Mouse (Mus musculus) erythroid progenitor cell, adult 5-6 weeks (primary cell): ENCODE measurements around the gene Cgn. TPM values are rescaled to one million over a fixed set of nuclear protein-coding genes. Genes with fewer than 3 reads are reported as not detected.
"Not testable (repeated sequence)": the region's sequence is repeated elsewhere in the genome, so short reads cannot be mapped to it uniquely, and the experiment has no call there.

Experiments used
- ATAC-seq: replicated peaks from 2 replicates; pipeline ENCODE4 v1.8.0; 2016; ENCODE audit warnings: moderate number of reproducible peaks, mild to moderate bottlenecking, moderate TSS enrichment, inconsistent platforms; ENCODE audit not compliant: poor library complexity, low FRiP score, severe bottlenecking
- total RNA-seq, 2 experiments: library from RNA; stranded (forward) in 1 of 2; stranded (reverse) in 1 of 2; fragments of 150-400 nt in 1 of 2; fragments of 186-747, 209-891 nt in 1 of 2; gene quantifications; 2 replicates each; pipeline versions ENCODE4 v1.2.3 to v1.2.4; 2015 to 2017; ENCODE audit warnings: low replicate concordance in 2 of 2

Gene Cgn
- total RNA-seq, 2 experiments from 2014 or later, result not detected

DNA sequence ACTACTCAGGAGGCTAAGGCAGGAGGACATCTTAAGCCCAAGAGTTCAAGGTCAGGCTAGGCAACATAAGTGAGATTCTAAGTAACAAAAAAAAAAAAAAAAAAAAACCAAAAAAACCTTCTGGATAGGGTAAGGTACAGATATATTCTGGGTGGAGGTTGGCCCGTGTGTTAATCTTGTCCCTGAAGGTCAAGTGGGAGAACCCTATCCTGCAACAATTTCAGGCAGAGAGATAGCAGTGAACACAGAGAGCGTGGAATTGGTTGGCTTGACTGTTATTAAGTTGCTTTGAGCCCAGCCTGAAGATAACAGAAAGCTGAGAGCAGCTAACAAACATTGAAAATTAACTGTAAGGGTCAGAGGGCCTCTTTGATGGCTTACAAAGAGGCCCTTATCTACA is 7.4 kb upstream of the Cgn start:
- no peak for ATAC-seq

DNA sequence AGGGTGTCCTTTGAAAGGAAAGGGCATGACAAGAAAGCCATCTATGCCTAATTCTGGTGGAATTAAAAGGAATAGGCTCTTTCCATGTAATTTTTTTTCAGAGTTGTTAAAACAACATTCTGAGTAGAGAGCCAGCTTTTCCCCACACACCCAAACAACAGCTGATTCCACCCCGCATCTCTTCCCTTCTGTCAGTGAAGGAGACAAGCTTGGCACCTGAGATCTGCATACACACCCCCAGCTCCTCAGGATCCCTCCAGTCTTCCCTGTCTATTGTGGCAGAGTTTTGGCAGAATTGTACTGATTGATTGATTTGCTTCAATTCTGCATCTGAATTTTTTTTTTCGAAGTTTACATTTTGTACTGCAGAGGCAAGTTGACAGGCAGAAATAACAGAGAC is 6.0 kb upstream of the Cgn start:
- ATAC-seq, result no peak

- ATAC-seq, result no peak
Measured at GRCm38 (mm10) chr3:94789516-94789915, 3.2 kb upstream of the Cgn start.

DNA sequence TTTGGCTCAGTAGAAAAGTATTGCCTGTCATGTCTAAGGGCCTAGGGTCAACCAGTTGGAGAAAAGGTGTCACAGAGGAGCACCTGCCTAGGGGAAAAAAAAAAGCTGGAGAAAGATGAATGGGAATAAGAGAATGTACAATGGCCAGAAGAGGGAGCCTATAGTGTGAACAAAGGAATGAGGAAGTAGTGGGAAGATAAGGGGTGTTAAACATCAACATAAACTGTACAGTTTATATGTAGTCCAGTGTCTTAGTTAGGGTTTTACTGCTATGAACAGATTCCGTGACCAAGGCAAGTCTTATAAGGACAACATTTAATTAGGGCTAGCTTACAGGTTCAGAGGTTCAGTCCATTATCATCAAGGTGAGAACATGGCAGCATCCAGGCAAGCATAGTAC is 2.8 kb upstream of the Cgn start:
- ATAC-seq, result no peak

GRCm38 (mm10) chr3:94787122-94787780 is 959 bp upstream of the Cgn start:
- no peak for ATAC-seq

- peak; percentile 44; the same call in 1 of the 2 replicates for ATAC-seq
Measured at GRCm38 (mm10) chr3:94785958-94786357, 334 bp downstream of the Cgn start.

- ATAC-seq, result no peak
Measured at GRCm38 (mm10) chr3:94784171-94784701, 2.1 kb downstream of the Cgn start.

DNA sequence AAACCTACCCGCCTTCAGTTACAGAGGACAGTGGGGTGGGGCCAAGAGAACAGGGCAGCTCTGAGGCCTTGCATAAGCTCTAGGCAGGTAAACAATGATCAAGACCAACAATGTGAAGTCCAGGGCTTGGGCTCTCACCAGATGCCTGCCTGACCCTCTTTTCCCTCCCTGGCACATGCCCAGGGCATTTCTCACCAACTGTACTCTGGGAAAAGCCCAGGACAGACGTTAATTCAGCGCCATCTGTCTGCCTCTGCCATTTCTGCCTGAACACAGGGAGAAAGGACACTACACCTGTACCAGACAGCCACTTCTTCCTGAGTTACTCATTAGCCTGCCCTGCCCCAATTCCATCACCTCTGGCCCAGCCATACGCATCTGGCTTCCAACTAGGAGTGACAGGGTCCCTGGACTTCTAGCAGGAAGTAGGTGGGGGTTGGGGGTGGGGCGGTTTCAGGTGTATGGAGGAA is 2.8 kb downstream of the Cgn start:
- ATAC-seq, result no peak

DNA sequence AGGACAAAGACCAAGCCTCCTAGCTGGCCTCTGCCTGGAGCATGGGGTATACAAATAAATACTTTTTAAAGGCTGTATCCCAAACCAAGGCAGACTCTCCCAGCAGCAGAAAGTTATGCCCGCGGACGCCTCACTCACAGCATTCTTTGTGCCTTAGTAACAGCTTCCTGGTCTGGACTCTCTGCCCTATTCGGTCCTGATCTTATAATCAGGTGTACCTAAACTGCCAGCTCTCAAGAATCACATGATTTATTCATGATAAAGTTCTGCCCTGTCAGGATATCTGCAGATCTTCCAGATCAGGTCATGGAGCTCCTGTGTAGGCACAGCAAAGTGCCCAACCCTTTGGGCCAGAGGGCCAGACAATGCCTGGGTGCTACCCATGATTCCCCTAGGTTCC is 3.4 kb downstream of the Cgn start:
- no peak for ATAC-seq

GRCm38 (mm10) chr3:94781356-94781755 is 4.9 kb downstream of the Cgn start:
- no peak for ATAC-seq

DNA sequence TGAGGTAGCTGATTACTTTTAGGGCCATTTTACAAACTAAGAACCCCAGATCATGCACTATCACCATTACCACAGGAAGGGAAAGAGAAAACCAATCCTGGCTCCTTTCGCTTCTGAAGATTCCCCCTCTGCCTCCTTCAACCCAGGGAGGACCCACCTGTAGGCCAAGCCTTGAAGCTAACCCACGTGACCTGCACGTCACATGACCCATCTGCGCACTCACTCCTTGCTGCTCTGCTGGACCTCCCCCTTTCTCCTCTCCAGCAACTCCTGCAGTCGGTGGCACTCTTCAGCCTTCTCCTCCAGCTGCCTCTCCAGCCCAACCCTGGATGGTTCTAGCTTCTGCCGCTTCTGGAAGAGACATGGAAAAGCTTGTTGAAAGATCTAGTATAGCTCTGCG is 10.4 kb downstream of the Cgn start:
- ATAC-seq, result no peak

GRCm38 (mm10) chr3:94774039-94774438 is 12.3 kb downstream of the Cgn start:
- no peak for ATAC-seq

DNA sequence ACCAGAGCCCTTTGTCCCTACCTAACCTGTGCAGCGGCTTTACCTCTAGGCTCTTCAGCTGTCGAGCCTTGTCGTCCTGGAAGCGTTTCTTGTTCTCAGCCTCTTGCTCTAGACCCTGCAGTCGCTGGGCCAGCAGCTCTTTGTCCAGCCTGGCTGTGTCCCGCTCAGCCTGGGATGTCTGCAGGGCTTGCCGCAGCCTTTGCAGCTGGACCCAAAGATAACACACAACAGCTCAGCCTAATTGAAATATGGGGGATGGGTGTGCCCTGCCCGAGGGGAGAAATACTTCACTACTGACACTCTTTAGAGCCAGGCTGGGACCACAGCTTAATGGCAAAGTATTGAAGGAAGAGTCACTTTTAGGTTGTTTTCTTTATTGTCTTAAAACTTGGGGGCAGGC is 20.8 kb downstream of the Cgn start:
- ATAC-seq, result peak; percentile 72

- ATAC-seq, result peak; percentile 69
Measured at GRCm38 (mm10) chr3:94764545-94765292, 21.6 kb downstream of the Cgn start.

GRCm38 (mm10) chr3:94758427-94758826 is 27.9 kb downstream of the Cgn start:
- peak; percentile 76 for ATAC-seq

- ATAC-seq, result peak; percentile 95
Measured at GRCm38 (mm10) chr3:94758056-94758409, 28.3 kb downstream of the Cgn start.

DNA sequence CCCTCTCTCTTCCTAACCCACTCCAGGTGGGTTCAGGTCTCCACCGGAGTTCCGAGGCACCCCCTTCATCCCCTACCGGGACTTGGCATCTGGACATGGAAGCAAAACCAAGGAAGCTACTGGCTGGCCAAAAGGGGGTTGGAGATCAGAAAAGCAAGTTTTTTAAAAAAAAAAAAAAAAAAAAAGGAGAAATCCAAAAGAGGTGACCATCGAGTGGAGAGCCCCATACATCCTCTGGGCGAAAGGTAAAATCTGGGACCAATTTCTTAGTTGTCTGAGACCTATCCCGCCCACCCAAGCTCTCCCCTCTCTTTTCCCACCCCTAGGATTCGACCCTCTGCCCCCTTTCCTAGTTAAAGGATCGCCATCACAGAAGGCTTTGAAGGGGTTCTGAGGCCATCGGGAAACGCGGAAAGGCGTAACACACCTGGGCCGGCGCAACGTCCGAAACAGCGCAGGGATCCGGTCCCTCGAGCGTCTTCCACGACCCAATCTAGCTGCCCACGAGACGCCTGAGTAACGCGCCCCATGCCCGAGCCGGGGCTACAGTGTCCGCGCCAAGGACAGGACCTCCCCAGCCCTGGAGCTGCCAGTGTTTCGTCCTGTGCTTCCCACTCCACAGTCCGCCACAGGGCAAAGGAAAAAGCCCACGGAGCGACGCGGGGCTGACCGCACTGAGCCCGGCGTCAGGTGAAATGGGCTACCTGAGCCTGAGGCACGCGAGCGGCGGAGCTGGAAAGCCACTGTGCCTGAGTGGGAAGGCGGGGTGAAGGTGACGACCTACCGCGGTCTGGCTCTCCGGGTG is 28.8 kb downstream of the Cgn start:
- ATAC-seq, result peak; percentile 67

DNA sequence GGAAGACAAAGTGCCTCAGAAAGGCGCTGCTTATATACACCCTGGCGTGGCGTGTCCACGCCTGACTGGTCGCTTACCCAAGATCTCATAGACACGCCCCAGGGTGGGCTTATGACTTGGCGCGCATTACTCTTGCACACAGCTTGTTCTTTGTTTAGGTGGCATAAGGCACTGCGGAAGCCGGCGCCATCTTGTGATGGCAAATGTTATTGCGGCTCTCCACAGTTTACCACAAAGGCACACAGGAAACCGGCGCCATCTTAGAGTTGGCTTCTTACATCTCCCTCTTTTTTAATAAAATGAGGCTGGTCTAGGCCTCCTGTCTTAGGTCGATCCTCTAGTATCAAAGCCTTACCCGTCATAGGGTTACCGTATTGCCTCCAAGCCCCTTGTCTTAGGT is 40.6 kb downstream of the Cgn start:
- ATAC-seq, result no peak

DNA sequence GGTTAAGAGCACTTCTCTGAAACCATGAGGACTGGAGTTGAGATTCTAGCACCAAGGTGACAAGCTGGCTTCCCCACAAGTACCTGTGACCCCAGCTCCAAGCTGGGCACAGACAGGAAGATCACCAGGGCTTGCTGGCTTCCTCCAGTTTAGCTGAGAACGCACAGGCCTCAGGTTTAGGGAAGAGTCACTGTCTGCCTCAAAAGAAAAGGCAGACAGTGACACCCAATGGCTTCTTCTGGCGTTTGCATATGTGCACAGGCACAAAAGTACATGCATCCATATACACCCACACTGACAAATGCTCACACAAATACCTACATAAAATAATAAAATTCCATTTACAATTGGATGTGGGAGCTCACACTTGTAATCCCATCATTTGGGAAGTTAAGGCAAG is 62.7 kb downstream of the Cgn start:
- not testable (repeated sequence) for ATAC-seq

- ATAC-seq, result not testable (repeated sequence)
Measured at GRCm38 (mm10) chr3:94718253-94718652, 68.0 kb downstream of the Cgn start.
